Mouse (Mus musculus) embryonic stem cell, embryonic (primary cell): Measurements from ENCODE around the gene Rnf182.

Source experiments
- CTCF ChIA-PET, 4 experiments: fragments of 300-600 bp in 2 of 4; fragments of 350-600 bp in 2 of 4; sonication (Branson Sonifier 250); formaldehyde crosslinking; loops; one replicate each; lab custom pipeline; 2022; ENCODE audit warnings: inconsistent platforms in 2 of 4; lab: Charles Lee
- POLR2A ChIA-PET, 4 experiments: fragments of 300-600 bp in 2 of 4; fragments of 350-600 bp in 2 of 4; sonication (Branson Sonifier 250); formaldehyde crosslinking; loops; one replicate each; lab custom pipeline; 2022; ENCODE audit warnings: antibody characterized with exemption in 4 of 4, inconsistent platforms in 1 of 4; lab: Charles Lee

The Rnf182 gene

DNA sequence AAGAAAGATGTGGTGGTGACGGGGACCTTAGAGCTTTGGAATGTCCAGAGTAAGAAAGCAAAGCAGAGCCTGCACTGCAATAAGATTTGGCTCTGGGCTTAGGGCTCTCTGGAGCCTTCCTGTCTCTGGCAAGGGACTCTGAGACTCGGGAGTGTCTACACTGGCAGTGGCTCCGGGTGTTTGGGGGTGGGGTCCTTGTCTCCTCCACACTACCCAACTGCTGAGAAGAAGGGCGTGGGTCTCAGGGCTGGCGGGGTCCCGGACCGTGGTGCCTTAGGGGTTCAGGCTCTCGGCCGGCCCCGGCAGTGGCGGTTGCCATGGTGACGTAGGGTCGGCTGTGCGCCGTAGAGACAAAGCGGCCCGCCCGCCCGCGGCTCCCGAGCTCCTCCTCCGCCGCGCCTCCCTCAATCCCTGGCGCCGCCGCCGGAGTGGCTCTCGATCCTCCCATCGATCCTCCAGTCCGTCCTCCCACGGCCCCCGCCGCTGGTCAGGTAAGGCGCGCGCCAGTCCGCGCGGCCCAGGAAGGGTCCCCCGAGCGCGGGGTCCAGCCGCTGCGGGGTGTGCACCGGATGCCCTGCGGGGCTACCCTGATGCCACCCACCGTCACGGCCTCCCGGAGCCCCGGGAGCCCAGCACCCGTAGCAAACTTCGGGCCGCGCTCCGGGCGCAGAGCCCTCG lies at the start of gene Rnf182:
Gene Rnf182 (plus strand): TSS at position 134 of the 678 bp plus-strand sequence.
- POLR2A ChIA-PET, result interaction anchor here in 3 of 4 experiments (0.6 to 2.1 kb wide), 8 partner anchors 13 to 432 kb away, joined by 3 to 7 read pairs (median 4); no protein-coding TSS in a partner anchor
- CTCF ChIA-PET, result interaction anchor here in 3 of 4 experiments (0.5 to 1.4 kb wide), 4 partner anchors 20 to 414 kb away, joined by 3 to 6 read pairs (median 3); no protein-coding TSS in a partner anchor

DNA sequence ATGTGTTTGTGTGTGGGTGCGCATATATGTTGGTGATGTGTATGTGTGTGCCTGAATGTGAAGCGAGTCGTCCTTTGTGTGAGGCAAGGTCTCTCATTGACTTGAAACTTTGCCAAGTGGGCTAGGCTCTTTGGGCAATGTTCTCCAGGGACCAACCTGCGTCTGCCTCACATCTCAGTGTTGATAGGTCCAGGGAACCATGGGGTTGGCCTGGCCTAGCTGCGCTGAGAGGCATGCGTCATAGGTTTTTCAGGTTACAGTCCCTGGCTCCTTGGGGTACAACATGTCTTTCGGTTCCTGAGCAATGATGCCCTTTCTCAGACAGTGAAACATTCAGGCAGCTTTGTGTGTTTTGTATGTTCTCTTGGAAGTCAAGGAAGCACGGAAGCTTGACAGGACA lies 49.3 kb upstream of the Rnf182 start:
- CTCF ChIA-PET, result interaction anchor here in 3 of 4 experiments (0.6 to 1.7 kb wide), 7 partner anchors 13 to 578 kb away, joined by 3 to 7 read pairs (median 3); no protein-coding TSS in a partner anchor
- POLR2A ChIA-PET, result interaction anchor here in 3 of 4 experiments (0.6 to 1.7 kb wide), 8 partner anchors 9 to 359 kb away, joined by 3 to 8 read pairs (median 3); partner anchors contain the start of gene Nol7 (in 2 of the 3)

GRCm38 (mm10) chr13:43567141-43567891 lies 48.2 kb upstream of the Rnf182 start:
- ChIA-PET CTCF (interaction anchor here in 3 of 4 experiments (0.6 to 1.7 kb wide), 11 partner anchors 9 to 885 kb away, joined by 3 to 6 read pairs (median 4); no protein-coding TSS in a partner anchor), POLR2A (interaction anchor here in 3 of 4 experiments (0.6 to 1.7 kb wide), 7 partner anchors 11 to 839 kb away, joined by 3 to 6 read pairs (median 3); partner anchors contain the start of gene Nol7 (in 1 of the 3))

DNA sequence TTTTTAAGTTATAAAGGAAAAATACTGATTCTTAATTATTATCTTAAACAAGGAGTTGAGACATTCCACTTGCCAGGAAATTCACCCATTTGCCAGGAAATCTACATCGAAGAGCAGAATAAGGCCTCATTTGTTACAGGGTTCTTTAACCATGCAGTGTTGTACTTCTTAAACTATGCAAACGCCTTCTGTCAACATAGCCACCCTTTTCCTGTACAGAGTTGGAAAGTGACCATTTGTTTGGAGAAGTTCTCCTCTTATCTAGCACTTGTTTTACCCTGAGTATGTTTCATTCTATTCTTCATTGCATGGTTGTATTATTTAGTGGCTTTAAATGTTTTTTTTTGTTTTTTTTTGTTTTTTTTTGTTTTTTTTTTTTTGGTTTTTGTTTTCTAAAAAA lies 41.5 kb upstream of the Rnf182 start:
- CTCF ChIA-PET, result interaction anchor here in 3 of 4 experiments (0.6 to 1.3 kb wide), 4 partner anchors 9 to 843 kb away, joined by 3 to 6 read pairs (median 4); no protein-coding TSS in a partner anchor

GRCm38 (mm10) chr13:43575431-43575830 lies 40.1 kb upstream of the Rnf182 start:
- ChIA-PET POLR2A (interaction anchor here in 1 of 4 experiments (1.1 kb wide), 1 partner anchor 9 kb away, joined by 3 read pairs; no protein-coding TSS in a partner anchor), CTCF (interaction anchor here in 2 of 4 experiments (0.8 to 1.3 kb wide), 3 partner anchors 8 to 10 kb away, joined by 3 to 6 read pairs (median 4); no protein-coding TSS in a partner anchor)

More for the DNA sequence above, 41.5 kb upstream of the Rnf182 start:
- POLR2A ChIA-PET, result interaction anchor here in 2 of 4 experiments (0.7 kb wide), 3 partner anchors 10 to 633 kb away, joined by 3 to 5 read pairs (median 4); no protein-coding TSS in a partner anchor

DNA sequence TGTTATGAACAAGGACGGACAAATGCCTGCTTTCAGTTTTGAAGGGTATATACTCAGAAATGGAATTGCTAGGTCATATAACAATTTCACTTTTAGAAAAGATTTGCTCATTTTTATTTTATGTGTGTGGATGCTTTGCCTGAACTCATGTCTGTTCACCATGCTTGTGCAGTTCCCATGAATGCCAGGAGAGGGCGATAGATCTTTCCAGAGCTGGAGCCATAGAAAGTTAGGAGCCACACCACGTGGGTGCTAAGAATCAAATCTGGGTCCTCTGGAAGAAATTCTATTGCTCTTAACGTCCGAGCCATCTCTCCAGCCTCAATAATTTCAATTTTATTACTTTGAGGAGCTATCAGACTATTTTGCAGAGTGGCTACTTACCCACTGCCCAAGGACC lies 38.3 kb upstream of the Rnf182 start:
- ChIA-PET POLR2A (interaction anchor here in 1 of 4 experiments (1.1 to 1.3 kb wide), 2 partner anchors 10 to 179 kb away, joined by 6 read pairs; partner anchors contain the start of gene Nol7), CTCF (interaction anchor here in 3 of 4 experiments (0.5 to 1.7 kb wide), 8 partner anchors 12 to 550 kb away, joined by 3 to 9 read pairs (median 4); no protein-coding TSS in a partner anchor)

- CTCF ChIA-PET, result interaction anchor here in 3 of 4 experiments (0.5 to 1.7 kb wide), 10 partner anchors 11 to 550 kb away, joined by 3 to 9 read pairs (median 4); no protein-coding TSS in a partner anchor
- POLR2A ChIA-PET, result interaction anchor here in 2 of 4 experiments (1.1 to 1.3 kb wide), 3 partner anchors 11 to 179 kb away, joined by 3 to 6 read pairs (median 6); partner anchors contain the start of gene Nol7 (in 2 of the 2)
These were observed 37.7 kb upstream of the Rnf182 start for GRCm38 (mm10) chr13:43577766-43578165.

DNA sequence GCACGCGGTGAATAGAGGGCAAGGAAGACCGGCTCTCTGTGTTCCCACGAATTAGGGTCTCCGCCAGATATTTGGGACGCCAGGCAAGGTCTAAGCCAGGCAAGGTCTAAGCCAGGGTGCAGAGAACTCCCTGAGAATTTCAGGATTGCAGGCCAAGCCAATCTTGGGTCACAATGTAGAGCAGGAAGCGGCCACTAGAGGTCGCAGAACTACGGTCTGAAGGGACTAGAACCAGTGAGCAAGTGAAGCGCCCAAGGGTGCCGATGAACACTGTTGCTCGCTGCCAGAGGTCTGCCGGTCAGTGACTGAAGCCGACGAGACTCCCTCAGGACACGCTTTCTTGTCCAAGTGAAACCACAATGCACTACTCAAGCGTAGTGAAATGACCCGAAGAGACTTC lies 35.8 kb upstream of the Rnf182 start:
- ChIA-PET POLR2A (interaction anchor here in 1 of 4 experiments (0.8 kb wide), 1 partner anchor 195 kb away, joined by 3 read pairs; no protein-coding TSS in a partner anchor), CTCF (interaction anchor here (0.6 to 2.2 kb wide), 24 partner anchors 9 to 247 kb away, joined by 3 to 11 read pairs (median 4); no protein-coding TSS in a partner anchor)

DNA sequence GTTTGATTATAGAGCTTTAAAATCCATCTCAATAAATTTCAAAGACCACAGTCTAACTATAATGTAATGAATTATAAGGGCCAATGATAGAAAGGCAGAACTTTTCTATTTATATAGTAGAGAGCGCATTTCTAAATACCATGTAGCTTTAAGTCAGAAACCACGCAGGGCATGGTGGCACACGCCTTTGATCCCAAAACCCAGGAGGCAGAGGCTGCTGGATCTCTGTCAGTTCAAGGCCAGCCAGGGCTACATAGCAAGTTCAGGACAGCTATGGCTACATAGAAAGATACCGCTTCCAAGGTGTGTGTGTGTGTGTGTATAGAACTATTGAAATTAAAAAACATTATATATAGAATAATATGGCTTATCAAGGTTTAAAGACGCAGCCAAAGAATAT lies 34.8 kb upstream of the Rnf182 start:
- CTCF ChIA-PET, result interaction anchor here in 3 of 4 experiments (0.7 to 2.2 kb wide), 13 partner anchors 10 to 248 kb away, joined by 3 to 11 read pairs (median 6); no protein-coding TSS in a partner anchor
- POLR2A ChIA-PET, result interaction anchor here in 2 of 4 experiments (0.5 to 0.9 kb wide), 2 partner anchors 215 to 365 kb away, joined by 3 to 4 read pairs; partner anchors contain the start of gene Sirt5 (in 1 of the 2)

GRCm38 (mm10) chr13:43582961-43583360 lies 32.5 kb upstream of the Rnf182 start:
- CTCF ChIA-PET, result interaction anchor here in 1 of 4 experiments (0.7 kb wide), 1 partner anchor 411 kb away, joined by 3 read pairs; no protein-coding TSS in a partner anchor

DNA sequence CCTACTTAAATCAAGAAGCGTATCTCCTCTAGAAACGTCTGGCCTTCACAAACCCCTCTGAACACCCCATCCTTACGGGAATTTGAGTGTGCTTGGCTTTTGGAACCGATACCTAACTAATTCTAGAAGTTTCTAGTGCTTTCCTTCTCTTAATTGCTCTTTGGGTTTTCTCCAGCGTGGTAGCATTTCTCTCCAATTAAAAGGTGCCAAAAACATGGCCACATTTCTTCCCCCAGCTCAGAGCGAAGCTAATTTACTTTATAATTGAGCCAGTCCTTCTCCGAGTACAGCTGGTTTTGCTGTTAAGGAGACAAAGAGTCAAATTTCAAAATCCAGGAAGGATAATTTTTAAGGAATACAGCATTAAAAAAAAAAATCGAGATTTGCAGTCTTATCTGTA lies 32.0 kb upstream of the Rnf182 start:
- ChIA-PET POLR2A (interaction anchor here in 3 of 4 experiments (0.6 to 1.2 kb wide), 7 partner anchors 15 to 1122 kb away, joined by 3 to 4 read pairs (median 3); partner anchors contain the start of gene Rnf182 (in 1 of the 3)), CTCF (interaction anchor here in 1 of 4 experiments (0.7 kb wide), 1 partner anchor 412 kb away, joined by 3 read pairs; no protein-coding TSS in a partner anchor)

More at GRCm38 (mm10) chr13:43582961-43583360, 32.5 kb upstream of the Rnf182 start:
- POLR2A ChIA-PET, result interaction anchor here in 3 of 4 experiments (0.7 to 1.2 kb wide), 6 partner anchors 16 to 1123 kb away, joined by 3 to 4 read pairs (median 3); partner anchors contain the start of gene Rnf182 (in 1 of the 3)

GRCm38 (mm10) chr13:43585335-43585734 lies 30.2 kb upstream of the Rnf182 start:
- CTCF ChIA-PET, result interaction anchor here in 3 of 4 experiments (0.7 to 1.3 kb wide), 3 partner anchors 10 to 178 kb away, joined by 4 to 5 read pairs (median 4); no protein-coding TSS in a partner anchor
- POLR2A ChIA-PET, result interaction anchor here in 2 of 4 experiments (0.7 kb wide), 2 partner anchors 919 to 1095 kb away, joined by 4 read pairs; no protein-coding TSS in a partner anchor

DNA sequence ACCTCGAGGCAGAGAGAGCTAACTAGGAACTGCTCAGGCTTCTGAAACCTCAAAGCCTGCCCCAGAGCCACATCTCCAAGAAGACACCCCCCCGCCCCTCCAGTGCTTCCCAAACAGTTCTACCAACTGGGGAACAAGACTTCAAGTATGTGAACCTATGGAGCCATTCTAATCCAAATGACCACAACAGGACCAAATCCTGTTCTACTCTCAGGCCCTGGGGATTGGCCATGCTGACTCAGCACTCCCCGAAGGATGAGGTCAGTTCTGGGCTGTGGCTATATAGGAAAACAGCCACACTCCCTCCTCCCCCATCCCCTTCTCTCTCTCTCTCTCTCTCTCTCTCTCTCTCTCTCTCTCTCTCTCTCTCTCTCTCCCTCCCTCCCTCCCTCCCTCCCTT lies 28.5 kb upstream of the Rnf182 start:
- POLR2A ChIA-PET, result no interaction called here
- CTCF ChIA-PET, result no interaction called here

DNA sequence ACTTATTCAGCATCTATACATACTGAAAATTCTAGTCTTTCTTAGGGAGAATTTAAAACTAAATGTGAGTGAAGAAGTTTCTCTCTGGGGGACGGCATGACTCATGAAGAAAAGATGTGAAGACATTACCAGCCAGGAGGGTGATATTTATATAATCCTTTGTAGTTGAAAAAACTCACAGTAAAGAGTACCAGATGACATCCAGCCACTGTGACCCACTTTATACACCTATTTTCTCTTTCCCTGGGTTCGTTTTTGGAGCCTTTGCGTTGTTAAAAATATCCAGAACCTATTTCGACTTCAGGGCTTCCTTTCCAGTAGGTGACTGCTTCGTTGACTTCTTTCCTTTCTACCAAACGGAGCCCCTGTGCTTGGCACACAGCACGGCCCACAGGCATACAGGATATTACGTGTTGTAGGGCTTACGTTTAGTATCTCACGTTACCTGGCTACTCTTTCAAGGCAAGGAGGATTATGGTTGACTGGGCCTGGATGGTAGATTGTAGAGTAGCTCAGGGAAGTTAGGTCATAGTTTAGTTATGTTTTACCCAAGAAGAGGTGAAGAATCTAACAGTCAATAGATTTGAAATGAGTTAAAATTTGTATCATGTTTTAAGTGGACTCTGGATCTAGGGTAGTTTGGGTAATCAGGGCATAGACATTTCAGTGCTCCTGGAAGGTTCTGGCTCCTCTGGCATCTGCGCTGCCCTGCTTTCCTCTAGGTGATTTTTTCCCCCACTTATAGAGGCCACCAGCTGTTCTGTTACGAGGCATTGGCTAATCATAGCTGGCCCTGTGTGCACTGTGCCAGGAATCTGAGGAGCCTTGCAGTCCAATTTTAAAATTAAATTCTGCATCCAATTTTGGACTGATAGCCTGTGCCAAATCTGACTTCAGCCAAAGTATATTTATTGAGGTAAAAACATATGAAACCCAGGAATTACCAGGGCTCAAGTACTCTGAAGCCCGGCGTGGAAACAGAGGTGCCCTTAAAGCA lies 27.4 kb upstream of the Rnf182 start:
- ChIA-PET POLR2A (interaction anchor here in 1 of 4 experiments (0.5 kb wide), 1 partner anchor 16 kb away, joined by 4 read pairs; no protein-coding TSS in a partner anchor), CTCF (no interaction called here)

DNA sequence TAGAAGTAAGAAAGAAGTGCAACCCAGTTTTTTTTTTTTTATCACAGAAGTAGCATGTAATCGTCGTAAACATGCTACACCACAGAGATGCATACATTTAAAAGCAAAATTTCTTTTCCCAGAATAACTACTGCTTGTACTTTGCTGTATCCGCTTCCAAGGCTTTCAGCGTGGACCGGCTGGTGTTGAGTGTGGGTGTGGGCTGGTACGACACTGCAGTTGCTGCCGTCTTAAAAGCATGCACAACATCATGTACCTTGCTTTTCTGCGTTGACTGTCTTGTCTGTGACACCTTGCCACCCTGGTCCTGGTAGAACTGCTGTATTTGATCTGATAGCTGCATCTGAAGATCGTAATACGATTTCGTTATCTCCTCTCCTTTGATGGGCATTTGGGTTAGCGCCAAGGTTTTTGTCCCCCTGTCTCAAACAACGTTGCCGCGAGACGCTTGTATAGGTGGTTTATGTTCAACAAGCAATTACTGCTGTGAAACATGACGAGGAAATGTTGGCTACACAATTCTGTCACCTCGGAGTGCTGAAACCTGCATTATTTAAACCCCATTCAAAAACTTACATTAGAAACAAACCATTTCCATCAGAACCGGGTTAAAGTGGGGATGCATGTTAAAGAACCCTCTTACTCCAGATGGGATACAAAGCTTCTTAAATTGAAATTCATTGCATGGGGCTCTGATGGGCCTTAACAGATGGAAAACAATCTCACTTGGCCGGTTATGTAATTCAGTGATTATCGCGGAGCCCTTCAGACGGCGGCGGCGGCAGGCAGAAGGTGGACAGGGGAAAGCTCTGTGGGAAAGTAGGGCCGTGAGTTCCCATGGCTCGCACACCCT lies 23.5 kb upstream of the Rnf182 start:
- ChIA-PET CTCF (interaction anchor here in 2 of 4 experiments (0.5 to 1.2 kb wide), 2 partner anchors 12 to 18 kb away, joined by 5 to 6 read pairs; no protein-coding TSS in a partner anchor), POLR2A (interaction anchor here in 1 of 4 experiments (0.6 to 1.3 kb wide), 3 partner anchors 10 to 406 kb away, joined by 3 read pairs; no protein-coding TSS in a partner anchor)
